In the genomic region with DNA sequence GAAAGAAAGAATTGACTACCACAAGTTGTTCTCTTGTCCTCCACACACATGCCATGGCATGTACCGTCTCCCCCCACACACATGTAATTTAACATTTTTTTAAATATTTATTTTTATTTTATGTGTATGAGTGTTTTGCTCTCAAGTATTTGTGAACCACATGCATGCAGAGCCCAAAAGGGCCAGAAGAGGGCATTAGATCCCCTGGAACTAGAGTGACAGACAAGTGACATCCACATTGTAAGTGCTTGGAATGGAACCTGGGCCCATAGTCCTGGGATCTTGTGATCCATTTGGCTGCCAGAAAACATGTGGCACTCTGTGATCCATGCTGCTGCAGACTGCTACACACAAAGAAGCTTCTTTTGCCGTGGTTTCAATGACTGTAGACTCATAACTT, we compare ENCODE assay signal across 12 mouse cellular contexts. TPM values are rescaled to one million over a fixed set of nuclear protein-coding genes. Genes with fewer than 3 reads are reported as not detected.
DNase-seq lines count a peak whose midpoint lies in the region; ATAC-seq lines count a peak whose summit lies in the region.
"Had no signal": no experiment of that assay in that cellular context is flagged by ENCODE, and none has a peak within 500 bp of the region (broad histone marks: within the 10 kb centered on the region; RNA-seq: fewer than 3 reads in every experiment).

No protein-coding gene starts in this region.

- no peaks in the 10 kb centered on the region for H3K4me1 ChIP-seq in hindbrain, embryonic 11.5 days (replicated peaks; ENCODE audit: control insufficient read depth, insufficient read depth, low read length)
- no peaks in the 10 kb centered on the region for H3K4me1 ChIP-seq in hindbrain, embryonic 12.5 days
- H3K4me1 ChIP-seq: embryonic facial prominence, embryonic 13.5 days; midbrain, embryonic 13.5 days had no signal

- DNase-seq in hindbrain, embryonic 11.5 days (ENCODE audit: low spot score) = peak; percentile 3
- DNase-seq in CD4-positive helper T cell, adult 2 months (ENCODE audit: low read depth, low spot score) = peak; percentile 37
- DNase-seq in adipocyte (ENCODE audit: low spot score) = peak; percentile 8
- no peak for DNase-seq in frontal cortex, postnatal 10 days (ENCODE audit: low spot score in 2 of 2)
- DNase-seq in right cerebral cortex, postnatal 14 days = no peak
- DNase-seq in ovary, postnatal 10 days (ENCODE audit: low spot score) = no peak

- no peaks in the 10 kb centered on the region for H3K9me3 ChIP-seq in hindbrain, embryonic 11.5 days (ENCODE audit: control insufficient read depth, low read length)
- H3K9me3 ChIP-seq in hindbrain, embryonic 12.5 days (replicated peaks) = no peaks in the 10 kb centered on the region
- H3K9me3 ChIP-seq: embryonic facial prominence, embryonic 13.5 days; midbrain, embryonic 13.5 days had no signal

- no peak overlapping the region for H3K9ac ChIP-seq in hindbrain, embryonic 11.5 days (ENCODE audit: low read depth, low read length)
- no peak overlapping the region for H3K9ac ChIP-seq in hindbrain, embryonic 12.5 days
- H3K9ac ChIP-seq: embryonic facial prominence, embryonic 13.5 days; midbrain, embryonic 13.5 days had no signal

- no peaks in the 10 kb centered on the region for H3K36me3 ChIP-seq in hindbrain, embryonic 11.5 days (ENCODE audit: control insufficient read depth, insufficient read depth, low read length)
- no peaks in the 10 kb centered on the region for H3K36me3 ChIP-seq in hindbrain, embryonic 12.5 days
- H3K36me3 ChIP-seq: embryonic facial prominence, embryonic 13.5 days; midbrain, embryonic 13.5 days had no signal

- H3K4me3 ChIP-seq in hindbrain, embryonic 11.5 days (ENCODE audit: low read depth, low read length) = no peak overlapping the region
- H3K4me3 ChIP-seq in hindbrain, embryonic 12.5 days = no peak overlapping the region
- H3K4me3 ChIP-seq: embryonic facial prominence, embryonic 13.5 days; midbrain, embryonic 13.5 days had no signal

- H3K4me2 ChIP-seq in hindbrain, embryonic 11.5 days (replicated peaks; ENCODE audit: low read depth, low read length) = no peak overlapping the region
- H3K4me2 ChIP-seq in hindbrain, embryonic 12.5 days (replicated peaks) = no peak overlapping the region
- H3K4me2 ChIP-seq: embryonic facial prominence, embryonic 13.5 days; heart, embryonic 11.5 days; midbrain, embryonic 13.5 days had no signal

- H3K27ac ChIP-seq in hindbrain, embryonic 11.5 days (ENCODE audit: low read depth, low read length) = no peak overlapping the region
- no peak overlapping the region for H3K27ac ChIP-seq in hindbrain, embryonic 12.5 days
- H3K27ac ChIP-seq: embryonic facial prominence, embryonic 13.5 days; midbrain, embryonic 13.5 days had no signal

- WGBS in hindbrain, embryonic 11.5 days = 55% methylated on average over 2 of the region's 2 CpGs
- WGBS in hindbrain, embryonic 12.5 days = 60% methylated on average over 2 of the region's 2 CpGs

- no peaks in the 10 kb centered on the region for H3K27me3 ChIP-seq in hindbrain, embryonic 11.5 days (ENCODE audit: control insufficient read depth, insufficient read depth, low read length)
- 0 out of 2 replicates have a peak, but pooled peaks cover 6% of the 10 kb centered on the region for H3K27me3 ChIP-seq in hindbrain, embryonic 12.5 days
- H3K27me3 ChIP-seq: midbrain, embryonic 13.5 days had no signal

- ATAC-seq in hindbrain, embryonic 11.5 days (ENCODE audit: low FRiP score) = no peak
- ATAC-seq in hindbrain, embryonic 12.5 days (ENCODE audit: low FRiP score) = no peak
- ATAC-seq in megakaryocyte progenitor cell, adult 5-6 weeks (replicated peaks; ENCODE audit: poor library complexity) = peak; percentile 55; the same call in 1 of the 2 replicates
- ATAC-seq: midbrain, embryonic 13.5 days had no signal

RNA-seq across cellular contexts. Expression of a gene that starts 2.3 kb away (rescaled TPM):
- not detected in 2 replicates for polyA plus RNA-seq in hindbrain, embryonic 11.5 days (2014; fragmentation: Nextera tagmentation; extraction: Ambion mirVana)
- polyA plus RNA-seq in hindbrain, embryonic 12.5 days (2016; fragmentation: Nextera tagmentation; extraction: Ambion mirVana) = not detected in 2 replicates
- total RNA-seq in megakaryocyte progenitor cell, adult 5-6 weeks (2015) = not detected in 2 replicates
- total RNA-seq in megakaryocyte progenitor cell, adult 5-6 weeks (2017) = not detected in 2 replicates
- polyA plus RNA-seq: embryonic facial prominence, embryonic 13.5 days; heart, embryonic 11.5 days; midbrain, embryonic 13.5 days had no signal

RNA-seq across cellular contexts. Expression of a gene that starts 10.2 kb away (rescaled TPM):
- 14.4 and 15.8 TPM in 2 replicates for polyA plus RNA-seq in hindbrain, embryonic 11.5 days (2014; fragmentation: Nextera tagmentation; extraction: Ambion mirVana)
- 14.9 and 16.7 TPM in 2 replicates for polyA plus RNA-seq in hindbrain, embryonic 12.5 days (2016; fragmentation: Nextera tagmentation; extraction: Ambion mirVana)
- total RNA-seq in megakaryocyte progenitor cell, adult 5-6 weeks (2015) = 16.3 and 16.9 TPM in 2 replicates
- total RNA-seq in megakaryocyte progenitor cell, adult 5-6 weeks (2017) = 15.3 and 18.8 TPM in 2 replicates

RNA-seq across cellular contexts. Expression of a gene that starts 42.7 kb away (rescaled TPM):
- polyA plus RNA-seq in hindbrain, embryonic 11.5 days (2014; fragmentation: Nextera tagmentation; extraction: Ambion mirVana) = not detected in 2 replicates
- polyA plus RNA-seq in hindbrain, embryonic 12.5 days (2016; fragmentation: Nextera tagmentation; extraction: Ambion mirVana) = not detected in 2 replicates
- total RNA-seq in megakaryocyte progenitor cell, adult 5-6 weeks (2015) = not detected in 2 replicates
- not detected in 2 replicates for total RNA-seq in megakaryocyte progenitor cell, adult 5-6 weeks (2017)
- total RNA-seq: left cerebral cortex, postnatal 14 days had no signal
- polyA plus RNA-seq: embryonic facial prominence, embryonic 13.5 days; heart, embryonic 11.5 days; midbrain, embryonic 13.5 days had no signal

RNA-seq across cellular contexts. Expression of a gene that starts 52.1 kb away (rescaled TPM):
- polyA plus RNA-seq in hindbrain, embryonic 11.5 days (2014; fragmentation: Nextera tagmentation; extraction: Ambion mirVana) = 0.20 TPM in 1 of 2 replicates, not detected in the other
- 0.10 and 0.18 TPM in 2 replicates for polyA plus RNA-seq in hindbrain, embryonic 12.5 days (2016; fragmentation: Nextera tagmentation; extraction: Ambion mirVana)
- total RNA-seq in megakaryocyte progenitor cell, adult 5-6 weeks (2015) = not detected in 2 replicates
- not detected in 2 replicates for total RNA-seq in megakaryocyte progenitor cell, adult 5-6 weeks (2017)
- total RNA-seq: left cerebral cortex, postnatal 14 days had no signal
- polyA plus RNA-seq: embryonic facial prominence, embryonic 13.5 days; heart, embryonic 11.5 days had no signal

Comparison
In these comparisons a context has a peak if more than half of its experiments do, and no peak if none do; other contexts are left out.
1. DNase-seq: peak in hindbrain, embryonic 11.5 days (single experiment), CD4-positive helper T cell, adult 2 months (single experiment) and adipocyte (single experiment); none in frontal cortex, postnatal 10 days (0 of 2), right cerebral cortex, postnatal 14 days (single experiment) and ovary, postnatal 10 days (single experiment).